Mouse (Mus musculus): ENCODE results near the gene Ptk6. TPM values are rescaled to one million over a fixed set of nuclear protein-coding genes. Genes with fewer than 3 reads are reported as not detected.

Ptk6 gene
- polyA plus RNA-seq, 1 experiment from 2014 or later, result 1.9 TPM

DNA sequence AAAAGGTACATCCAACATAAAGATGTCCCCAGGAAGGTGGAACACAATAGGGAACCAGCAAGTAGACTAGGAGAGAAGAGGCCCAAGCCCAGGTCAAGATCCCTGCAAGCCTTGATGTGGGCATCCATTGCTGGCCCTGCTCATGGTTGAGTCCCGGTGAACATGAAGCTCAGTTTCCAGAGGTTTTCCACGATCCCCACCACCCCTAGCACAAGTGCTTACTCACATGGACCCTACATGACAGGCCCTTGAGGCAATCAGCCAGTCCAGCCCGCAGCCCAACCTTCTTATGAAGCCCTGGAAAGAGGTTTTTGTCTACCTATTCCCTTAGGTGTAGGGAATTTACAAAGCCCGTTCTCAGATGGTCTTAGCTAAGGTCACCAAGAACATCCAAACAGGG is 45.4 kb downstream of the Ptk6 start:
- no peak overlapping the region for H3K4me3 ChIP-seq (ENCODE audit: low read depth, low read length)
- 76% methylated on average over 4 of the region's 4 CpGs for WGBS

DNA sequence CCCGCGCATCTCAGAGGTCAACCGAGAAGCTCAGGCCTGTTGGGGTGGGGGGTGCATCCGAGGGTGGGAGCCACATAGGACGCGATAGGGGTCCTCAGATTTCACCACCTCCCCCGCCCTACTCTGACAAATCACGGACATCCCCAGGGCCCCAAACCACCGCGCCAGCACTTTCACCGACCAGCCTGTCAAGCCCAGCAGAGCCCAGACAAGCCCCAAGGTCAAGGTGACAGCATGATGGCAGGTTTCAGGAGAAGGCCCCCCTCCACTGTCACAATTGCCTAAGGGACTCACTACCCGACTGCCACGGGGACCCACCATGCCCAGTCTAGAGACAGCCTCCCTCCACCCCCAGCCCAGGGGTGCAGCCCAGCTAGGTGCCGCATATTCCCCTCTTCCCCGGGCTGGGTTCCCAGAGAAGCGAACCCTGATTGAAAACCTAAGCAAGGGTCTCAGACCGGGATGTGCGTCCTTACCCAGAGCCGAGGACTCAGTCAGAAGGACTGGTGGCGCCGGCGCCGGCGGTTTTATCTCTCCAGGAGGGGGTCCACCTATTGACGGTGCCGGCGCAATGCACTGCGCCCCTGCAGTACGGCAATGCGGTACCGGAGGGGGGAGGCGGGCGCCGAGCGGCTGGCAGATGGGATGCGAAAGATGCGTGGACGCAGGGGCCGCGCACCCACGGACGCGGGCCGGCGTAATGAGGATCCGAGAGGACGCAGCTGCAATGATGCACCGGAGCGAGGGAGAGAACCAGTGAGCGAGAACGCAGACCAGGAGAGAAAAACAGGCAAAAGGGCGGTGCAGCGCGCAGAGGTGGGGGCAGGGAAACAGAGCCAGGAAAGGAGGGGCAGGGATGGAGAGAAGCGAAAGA is 46.1 kb downstream of the Ptk6 start, which contains the start of gene Eef1a2:
Gene Eef1a2, minus strand, starts transcription at position 767 of the 874 bp plus-strand sequence.
- no peak for TF ChIP-seq CTCF (IDR thresholded peaks at IDR 0.05; ENCODE audit: low read depth)
- Histone ChIP-seq H3K36me3 (ENCODE audit: control insufficient read depth, insufficient read depth) (no peaks in the 10 kb centered on the region), H3K27ac (ENCODE audit: low read depth, low read length) (no peak within 1 kb of the TSS), H3K4me2 (replicated peaks; ENCODE audit: low read depth) (no peak within 1 kb of the TSS), H3K4me1 (replicated peaks; ENCODE audit: control insufficient read depth, insufficient read depth, low read length) (no peaks in the 10 kb centered on the region), H3K9ac (ENCODE audit: low read depth, low read length) (no peak within 1 kb of the TSS), H3K9me3 (ENCODE audit: control insufficient read depth) (no peaks in the 10 kb centered on the region), H3K27me3 (replicated peaks; ENCODE audit: control insufficient read depth, insufficient read depth, low read length) (peaks cover 21% of the 10 kb centered on the region), H3K4me3 (ENCODE audit: low read depth, low read length) (no peak within 1 kb of the TSS)
- no peak for ATAC-seq
- 4% methylated on average over 55 of the region's 55 CpGs for WGBS

More for the DNA sequence above, 45.4 kb downstream of the Ptk6 start:
- no peaks in the 10 kb centered on the region for H3K9me3 ChIP-seq (ENCODE audit: control insufficient read depth)
- no peak overlapping the region for H3K27ac ChIP-seq (ENCODE audit: low read depth, low read length)
- H3K4me2 ChIP-seq (replicated peaks; ENCODE audit: low read depth), result no peak overlapping the region
- no peaks in the 10 kb centered on the region for H3K36me3 ChIP-seq (ENCODE audit: control insufficient read depth, insufficient read depth)
- no peak overlapping the region for H3K9ac ChIP-seq (ENCODE audit: low read depth, low read length)
- no peak for ATAC-seq
- no peak for TF ChIP-seq CTCF (IDR thresholded peaks at IDR 0.05; ENCODE audit: low read depth)
- no peaks in the 10 kb centered on the region for H3K4me1 ChIP-seq (replicated peaks; ENCODE audit: control insufficient read depth, insufficient read depth, low read length)
- H3K27me3 ChIP-seq (replicated peaks; ENCODE audit: control insufficient read depth, insufficient read depth, low read length), result peaks cover 21% of the 10 kb centered on the region

DNA sequence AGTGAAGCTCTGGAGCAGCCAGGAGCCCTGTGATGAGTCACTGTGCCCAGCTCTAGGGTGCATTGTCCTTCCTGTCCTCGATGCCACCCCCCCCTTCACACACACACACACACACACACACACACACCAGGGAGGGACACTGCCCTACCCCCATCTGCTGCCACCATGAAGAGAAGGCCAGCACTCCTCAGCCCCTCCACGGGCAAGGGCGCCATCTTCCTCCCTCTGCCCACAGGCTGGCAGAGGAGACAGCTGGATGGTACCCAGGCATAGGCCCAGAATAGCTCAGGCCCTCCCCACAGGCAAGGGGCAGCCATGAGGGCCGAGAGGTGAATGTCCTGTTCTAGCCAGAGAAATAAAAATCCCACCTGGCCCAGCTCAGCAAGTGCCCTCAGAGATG is 46.8 kb downstream of the Ptk6 start:
- 64% methylated on average over 4 of the region's 4 CpGs for WGBS

DNA sequence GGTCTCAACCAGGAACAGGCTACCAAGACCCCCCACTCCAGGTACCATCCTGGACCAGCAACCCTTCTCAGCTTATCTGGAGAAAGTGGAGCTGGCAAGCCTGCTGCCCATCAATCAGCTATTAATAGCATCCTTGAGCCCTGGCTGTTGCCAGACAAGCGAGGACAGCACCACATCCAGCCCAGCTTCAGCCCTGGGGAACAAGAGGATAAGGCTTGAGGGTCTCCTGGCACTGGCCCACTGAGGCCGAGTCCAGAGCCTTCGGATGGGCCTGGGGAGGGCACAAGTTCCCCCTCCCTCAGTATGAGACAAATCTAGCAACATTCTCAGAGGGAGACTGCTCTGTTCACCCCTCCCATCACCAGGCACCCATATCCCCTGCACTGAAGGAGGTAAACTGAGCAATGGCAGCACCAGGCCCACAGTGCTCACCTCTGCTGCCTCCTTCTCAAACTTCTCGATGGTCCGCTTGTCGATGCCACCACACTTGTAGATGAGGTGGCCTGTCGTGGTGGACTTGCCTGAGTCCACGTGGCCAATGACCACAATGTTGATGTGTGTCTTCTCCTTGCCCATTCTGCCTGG is 47.7 kb downstream of the Ptk6 start:
- H3K9me3 ChIP-seq (ENCODE audit: control insufficient read depth), result no peaks in the 10 kb centered on the region
- H3K4me1 ChIP-seq (replicated peaks; ENCODE audit: control insufficient read depth, insufficient read depth, low read length), result no peaks in the 10 kb centered on the region
- no peak for ATAC-seq
- WGBS, result 72% methylated on average over 8 of the region's 8 CpGs
- no peak overlapping the region for H3K9ac ChIP-seq (ENCODE audit: low read depth, low read length)
- H3K27me3 ChIP-seq (replicated peaks; ENCODE audit: control insufficient read depth, insufficient read depth, low read length), result peaks cover 21% of the 10 kb centered on the region
- no peak overlapping the region for H3K4me2 ChIP-seq (replicated peaks; ENCODE audit: low read depth)
- no peak overlapping the region for H3K27ac ChIP-seq (ENCODE audit: low read depth, low read length)
- H3K4me3 ChIP-seq (ENCODE audit: low read depth, low read length), result no peak overlapping the region
- no peak for TF ChIP-seq CTCF (IDR thresholded peaks at IDR 0.05; ENCODE audit: low read depth)
- no peaks in the 10 kb centered on the region for H3K36me3 ChIP-seq (ENCODE audit: control insufficient read depth, insufficient read depth)

More for the DNA sequence above, 46.8 kb downstream of the Ptk6 start:
- Histone ChIP-seq H3K9ac (ENCODE audit: low read depth, low read length) (no peak overlapping the region), H3K4me2 (replicated peaks; ENCODE audit: low read depth) (no peak overlapping the region), H3K27me3 (replicated peaks; ENCODE audit: control insufficient read depth, insufficient read depth, low read length) (peaks cover 21% of the 10 kb centered on the region), H3K4me1 (replicated peaks; ENCODE audit: control insufficient read depth, insufficient read depth, low read length) (no peaks in the 10 kb centered on the region), H3K36me3 (ENCODE audit: control insufficient read depth, insufficient read depth) (no peaks in the 10 kb centered on the region), H3K4me3 (ENCODE audit: low read depth, low read length) (no peak overlapping the region), H3K27ac (ENCODE audit: low read depth, low read length) (no peak overlapping the region), H3K9me3 (ENCODE audit: control insufficient read depth) (no peaks in the 10 kb centered on the region)
- TF ChIP-seq CTCF (IDR thresholded peaks at IDR 0.05; ENCODE audit: low read depth), result no peak
- no peak for ATAC-seq

DNA sequence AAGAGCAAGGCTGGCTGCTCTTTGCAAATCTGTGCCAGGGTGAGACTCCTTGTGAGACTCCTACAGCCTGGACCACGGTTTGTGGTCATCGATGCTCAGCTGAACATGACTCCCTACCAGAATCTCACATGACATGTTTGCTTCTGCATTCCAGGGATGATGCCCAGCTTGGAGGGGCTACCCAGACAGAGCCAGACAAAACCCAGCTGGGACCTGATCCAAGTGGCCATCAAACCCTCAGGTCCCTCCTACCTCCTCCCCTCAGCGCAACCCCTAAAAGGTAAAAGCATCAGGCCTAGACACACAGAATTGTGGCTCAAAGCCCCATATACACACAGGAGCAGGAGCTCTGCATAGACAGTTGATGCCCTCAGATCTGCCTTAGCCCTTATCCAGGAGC is 48.2 kb downstream of the Ptk6 start:
- H3K4me3 ChIP-seq (ENCODE audit: low read depth, low read length), result no peak overlapping the region
- H3K4me1 ChIP-seq (replicated peaks; ENCODE audit: control insufficient read depth, insufficient read depth, low read length), result no peaks in the 10 kb centered on the region
- no peak overlapping the region for H3K4me2 ChIP-seq (replicated peaks; ENCODE audit: low read depth)
- no peaks in the 10 kb centered on the region for H3K9me3 ChIP-seq (ENCODE audit: control insufficient read depth)
- H3K36me3 ChIP-seq (ENCODE audit: control insufficient read depth, insufficient read depth), result no peaks in the 10 kb centered on the region
- no peak overlapping the region for H3K9ac ChIP-seq (ENCODE audit: low read depth, low read length)
- H3K27ac ChIP-seq (ENCODE audit: low read depth, low read length), result no peak overlapping the region
- ATAC-seq, result no peak
- 88% methylated on average over 3 of the region's 3 CpGs for WGBS
- TF ChIP-seq CTCF (IDR thresholded peaks at IDR 0.05; ENCODE audit: low read depth), result no peak
- H3K27me3 ChIP-seq (replicated peaks; ENCODE audit: control insufficient read depth, insufficient read depth, low read length), result peaks cover 21% of the 10 kb centered on the region

DNA sequence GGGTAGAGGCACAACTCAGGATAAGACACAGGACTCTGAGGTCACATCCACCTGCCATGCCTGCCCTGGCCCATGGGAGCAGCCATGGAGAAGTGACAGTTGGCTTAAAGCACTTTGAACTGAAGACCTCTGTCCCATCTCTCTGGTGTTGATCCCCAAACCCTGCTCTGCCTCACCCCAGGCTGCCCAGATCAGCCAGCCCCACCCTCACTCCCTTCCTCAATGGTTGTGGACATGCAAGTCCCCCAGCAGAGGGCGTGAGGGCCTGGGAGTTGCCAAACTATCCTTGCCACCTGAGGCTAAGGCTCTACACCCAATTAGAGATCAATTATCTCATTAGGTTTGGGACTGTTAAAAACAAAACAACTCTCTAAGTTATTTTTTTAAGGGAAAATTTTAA is 48.8 kb downstream of the Ptk6 start:
- Histone ChIP-seq H3K27me3 (replicated peaks; ENCODE audit: control insufficient read depth, insufficient read depth, low read length) (peaks cover 21% of the 10 kb centered on the region), H3K27ac (ENCODE audit: low read depth, low read length) (no peak overlapping the region), H3K4me1 (replicated peaks; ENCODE audit: control insufficient read depth, insufficient read depth, low read length) (no peaks in the 10 kb centered on the region), H3K36me3 (ENCODE audit: control insufficient read depth, insufficient read depth) (no peaks in the 10 kb centered on the region), H3K9ac (ENCODE audit: low read depth, low read length) (no peak overlapping the region), H3K9me3 (ENCODE audit: control insufficient read depth) (no peaks in the 10 kb centered on the region), H3K4me3 (ENCODE audit: low read depth, low read length) (no peak overlapping the region), H3K4me2 (replicated peaks; ENCODE audit: low read depth) (no peak overlapping the region)
- peak; percentile 65 for TF ChIP-seq CTCF (IDR thresholded peaks at IDR 0.05; ENCODE audit: low read depth)
- 10% methylated on average over 1 of the region's 1 CpGs for WGBS
- ATAC-seq, result no peak

Data from intestine, postnatal 0 days (tissue).